Mouse (Mus musculus): Measurements from ENCODE around the gene M1ap.

DNA sequence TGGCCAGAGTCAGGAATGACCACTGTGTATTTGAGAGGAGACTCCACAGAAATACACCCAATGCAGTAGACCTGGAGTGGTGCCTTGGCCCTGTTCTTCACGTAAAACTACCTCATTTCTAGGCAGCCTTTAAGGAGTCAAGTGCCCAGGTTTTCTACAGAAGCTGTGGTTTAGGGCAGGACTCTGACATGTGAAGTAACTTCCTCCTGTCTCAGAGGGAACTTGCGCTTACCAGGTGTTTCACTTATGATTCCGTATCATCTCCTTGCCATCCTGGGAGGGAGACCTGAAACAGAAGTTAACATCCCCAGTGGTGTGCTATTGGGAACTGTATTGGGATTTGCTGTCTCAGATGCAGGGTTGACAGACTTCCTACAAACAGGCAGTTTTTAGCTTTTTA, 5.9 kb upstream of the M1ap start:
- TF ChIP-seq EP300 (optimal IDR thresholded peaks at IDR 0.05) (no peak), CTCF (IDR thresholded peaks at IDR 0.05; ENCODE audit: low read depth) (no peak)
